Mouse (Mus musculus): Measurements from ENCODE around the gene Gdf10.

GRCm38 (mm10) chr14:33891507-33891906 is 31.9 kb upstream of the Gdf10 start:
- TF ChIP-seq CTCF (IDR thresholded peaks at IDR 0.05; ENCODE audit: low read depth) (no peak), EP300 (optimal IDR thresholded peaks at IDR 0.05) (no peak)
